Mouse (Mus musculus): ENCODE measurements around the gene Perm1. TPM values are rescaled to one million over a fixed set of nuclear protein-coding genes. Genes with fewer than 3 reads are reported as not detected.

Perm1 gene
- 1.3 TPM for polyA plus RNA-seq (2015; fragmentation: Illumina TruSeq; extraction: RNeasy Lipid Tissue Mini Kit (QIAGEN cat#74804); ENCODE audit: insufficient read depth, low replicate concordance)

GRCm38 (mm10) chr4:156215649-156216048 lies at the start of gene Perm1:
Gene Perm1, plus strand, starts transcription at chr4:156215868.

GRCm38 (mm10) chr4:156197131-156197828 lies 18.4 kb upstream of the Perm1 start, which contains the start of gene Agrn:
Gene Agrn, minus strand, starts transcription at chr4:156197488.

GRCm38 (mm10) chr4:156200623-156201475 lies 14.8 kb upstream of the Perm1 start, which contains the start of gene Isg15:
Gene Isg15, minus strand, starts transcription at chr4:156200818.

GRCm38 (mm10) chr4:156203001-156203412 lies 12.7 kb upstream of the Perm1 start, which contains the start of gene AW011738:
Gene AW011738, plus strand, starts transcription at chr4:156203304.

GRCm38 (mm10) chr4:156234701-156235213 lies 19.1 kb downstream of the Perm1 start, which contains the start of gene Plekhn1:
Gene Plekhn1, minus strand, starts transcription at chr4:156234857.

GRCm38 (mm10) chr4:156235808-156236533 lies 20.3 kb downstream of the Perm1 start, which contains the start of gene Noc2l:
Gene Noc2l, plus strand, starts transcription at chr4:156236010.

GRCm38 (mm10) chr4:156255078-156255839 lies 39.6 kb downstream of the Perm1 start, which contains the start of gene Samd11:
Gene Samd11, minus strand, starts transcription at chr4:156255657.

Other genes with a start within 250 kb of the Perm1 start
- gene B3galt6, start 223.2 kb upstream of the Perm1 start, polyA plus RNA-seq (2015; fragmentation: Illumina TruSeq; extraction: RNeasy Lipid Tissue Mini Kit (QIAGEN cat#74804); ENCODE audit: insufficient read depth, low replicate concordance) = 4.0 TPM
- gene Sdf4, start 223.0 kb upstream of the Perm1 start, polyA plus RNA-seq (2015; fragmentation: Illumina TruSeq; extraction: RNeasy Lipid Tissue Mini Kit (QIAGEN cat#74804); ENCODE audit: insufficient read depth, low replicate concordance) = 176 TPM
- 11.0 TPM for gene Tnfrsf4, start 202.0 kb upstream of the Perm1 start, polyA plus RNA-seq (2015; fragmentation: Illumina TruSeq; extraction: RNeasy Lipid Tissue Mini Kit (QIAGEN cat#74804); ENCODE audit: insufficient read depth, low replicate concordance)
- gene Tnfrsf18, start 189.7 kb upstream of the Perm1 start, polyA plus RNA-seq (2015; fragmentation: Illumina TruSeq; extraction: RNeasy Lipid Tissue Mini Kit (QIAGEN cat#74804); ENCODE audit: insufficient read depth, low replicate concordance) = 10.7 TPM
- not detected for gene Ttll10, start 156.5 kb upstream of the Perm1 start, polyA plus RNA-seq (2015; fragmentation: Illumina TruSeq; extraction: RNeasy Lipid Tissue Mini Kit (QIAGEN cat#74804); ENCODE audit: insufficient read depth, low replicate concordance)
- gene 9430015G10Rik, start 105.9 kb upstream of the Perm1 start, polyA plus RNA-seq (2015; fragmentation: Illumina TruSeq; extraction: RNeasy Lipid Tissue Mini Kit (QIAGEN cat#74804); ENCODE audit: insufficient read depth, low replicate concordance) = 42.0 TPM
- gene Rnf223, start 85.4 kb upstream of the Perm1 start, polyA plus RNA-seq (2015; fragmentation: Illumina TruSeq; extraction: RNeasy Lipid Tissue Mini Kit (QIAGEN cat#74804); ENCODE audit: insufficient read depth, low replicate concordance) = 0.10 TPM
- 14.3 TPM for gene Agrn, start 18.4 kb upstream of the Perm1 start, polyA plus RNA-seq (2015; fragmentation: Illumina TruSeq; extraction: RNeasy Lipid Tissue Mini Kit (QIAGEN cat#74804); ENCODE audit: insufficient read depth, low replicate concordance)
- gene Isg15, start 15.1 kb upstream of the Perm1 start, polyA plus RNA-seq (2015; fragmentation: Illumina TruSeq; extraction: RNeasy Lipid Tissue Mini Kit (QIAGEN cat#74804); ENCODE audit: insufficient read depth, low replicate concordance) = 27.0 TPM
- 15.6 TPM for gene AW011738, start 12.6 kb upstream of the Perm1 start, polyA plus RNA-seq (2015; fragmentation: Illumina TruSeq; extraction: RNeasy Lipid Tissue Mini Kit (QIAGEN cat#74804); ENCODE audit: insufficient read depth, low replicate concordance)
- 23.9 TPM for gene Plekhn1, start 19.0 kb downstream of the Perm1 start, polyA plus RNA-seq (2015; fragmentation: Illumina TruSeq; extraction: RNeasy Lipid Tissue Mini Kit (QIAGEN cat#74804); ENCODE audit: insufficient read depth, low replicate concordance)
- 63.6 TPM for gene Noc2l, start 20.1 kb downstream of the Perm1 start, polyA plus RNA-seq (2015; fragmentation: Illumina TruSeq; extraction: RNeasy Lipid Tissue Mini Kit (QIAGEN cat#74804); ENCODE audit: insufficient read depth, low replicate concordance)
- 2.3 TPM for gene Samd11, start 39.8 kb downstream of the Perm1 start, polyA plus RNA-seq (2015; fragmentation: Illumina TruSeq; extraction: RNeasy Lipid Tissue Mini Kit (QIAGEN cat#74804); ENCODE audit: insufficient read depth, low replicate concordance)
- not detected for gene Vmn2r-ps159, start 115.2 kb downstream of the Perm1 start, polyA plus RNA-seq (2015; fragmentation: Illumina TruSeq; extraction: RNeasy Lipid Tissue Mini Kit (QIAGEN cat#74804); ENCODE audit: insufficient read depth, low replicate concordance)

All from spleen, adult 10 weeks (tissue).